Mouse (Mus musculus) midbrain, embryonic 16.5 days (tissue): ENCODE measurements around the gene Smyd4. TPM values are rescaled to one million over a fixed set of nuclear protein-coding genes. Genes with fewer than 3 reads are reported as not detected.
"Not testable (repeated sequence)": the region's sequence is repeated elsewhere in the genome, so short reads cannot be mapped to it uniquely, and the experiment has no call there.

Experiments used
- ATAC-seq: fragments of 200-750 bp; cut with Nextera tagmentation; 2 replicates; pipeline ENCODE4 v1.8.0; 2017; ENCODE audit warnings: moderate TSS enrichment
- H3K27ac ChIP-seq: fragments of 300-500 bp; sonication (generic); 2 replicates; pipeline ENCODE4 v1.5.1; 2014; ENCODE audit warnings: mild to moderate bottlenecking, low read length, mixed read lengths
- H3K27me3 ChIP-seq: fragments of 300-500 bp; sonication (generic); 2 replicates; pipeline ENCODE4 v1.6.1; 2014; ENCODE audit warnings: low read depth, low read length, mixed read lengths; ENCODE audit not compliant: control insufficient read depth, insufficient read depth
- H3K36me3 ChIP-seq: fragments of 300-500 bp; sonication (generic); 2 replicates; pipeline ENCODE4 v1.6.1; 2014; ENCODE audit warnings: mild to moderate bottlenecking, low read length, moderate library complexity, mixed read lengths; ENCODE audit not compliant: control insufficient read depth, insufficient read depth
- H3K4me1 ChIP-seq: fragments of 300-500 bp; sonication (generic); 2 replicates; pipeline ENCODE4 v1.6.1; 2014; ENCODE audit warnings: mild to moderate bottlenecking, low read length, mixed read lengths; ENCODE audit not compliant: control insufficient read depth, insufficient read depth
- H3K4me2 ChIP-seq: fragments of 300-500 bp; sonication (generic); 2 replicates; pipeline ENCODE4 v1.6.1; 2014; ENCODE audit warnings: mild to moderate bottlenecking, low read length, mixed read lengths
- H3K4me3 ChIP-seq: fragments of 300-500 bp; sonication (generic); 2 replicates; pipeline ENCODE4 v1.5.1; 2014; ENCODE audit warnings: low read depth, mild to moderate bottlenecking, low read length, moderate library complexity, mixed read lengths
- H3K9ac ChIP-seq: fragments of 300-500 bp; sonication (generic); 2 replicates; pipeline ENCODE4 v1.6.1; 2014; ENCODE audit warnings: low read depth, low read length, mixed read lengths
- H3K9me3 ChIP-seq: fragments of 300-500 bp; sonication (generic); replicated peaks from 2 replicates; pipeline ENCODE4 v1.6.1; 2014; ENCODE audit warnings: mild to moderate bottlenecking, low read length, mixed read lengths; ENCODE audit not compliant: control insufficient read depth, poor library complexity, severe bottlenecking
- WGBS: fragments of 180-500 bp; shearing (Covaris S2); extraction: QIAGEN DNeasy Blood & Tissue Kit; methylation state at CpG from one replicate; pipeline ENCODE4 v1.1.7; 2014; 5-methylcytosine and 5-hydroxymethylcytosine counted together
- polyA plus RNA-seq: library from polyadenylated mRNA; unstranded; fragments of >200 nt; fragmentation: Nextera tagmentation; extraction: Ambion mirVana; gene quantifications from 2 replicates; pipeline ENCODE4 v1.2.1, GENCODE M21; 2015

Smyd4 gene
- polyA plus RNA-seq, 1 experiment from 2014 or later: 17.3 TPM

- no peak overlapping the region for H3K4me2 ChIP-seq
- no peak for ATAC-seq
- H3K36me3 ChIP-seq: no peaks in the 10 kb centered on the region
- H3K27me3 ChIP-seq: no peaks in the 10 kb centered on the region
- H3K9me3 ChIP-seq: no peaks in the 10 kb centered on the region
- peaks cover 17% of the 10 kb centered on the region for H3K4me1 ChIP-seq
- no peak overlapping the region for H3K27ac ChIP-seq
- no peak overlapping the region for H3K9ac ChIP-seq
- no peak overlapping the region for H3K4me3 ChIP-seq
These were observed 3.0 kb downstream of the Smyd4 start for GRCm38 (mm10) chr11:75351225-75351624.

GRCm38 (mm10) chr11:75355475-75355874 lies 7.2 kb downstream of the Smyd4 start:
- 94% methylated on average over 1 of the region's 1 CpGs for WGBS
- H3K4me1 ChIP-seq: no peaks in the 10 kb centered on the region
- H3K4me2 ChIP-seq: no peak overlapping the region
- no peaks in the 10 kb centered on the region for H3K27me3 ChIP-seq
- no peak for ATAC-seq
- H3K9me3 ChIP-seq: no peaks in the 10 kb centered on the region
- no peak overlapping the region for H3K27ac ChIP-seq
- H3K4me3 ChIP-seq: no peak overlapping the region
- no peaks in the 10 kb centered on the region for H3K36me3 ChIP-seq
- H3K9ac ChIP-seq: no peak overlapping the region

DNA sequence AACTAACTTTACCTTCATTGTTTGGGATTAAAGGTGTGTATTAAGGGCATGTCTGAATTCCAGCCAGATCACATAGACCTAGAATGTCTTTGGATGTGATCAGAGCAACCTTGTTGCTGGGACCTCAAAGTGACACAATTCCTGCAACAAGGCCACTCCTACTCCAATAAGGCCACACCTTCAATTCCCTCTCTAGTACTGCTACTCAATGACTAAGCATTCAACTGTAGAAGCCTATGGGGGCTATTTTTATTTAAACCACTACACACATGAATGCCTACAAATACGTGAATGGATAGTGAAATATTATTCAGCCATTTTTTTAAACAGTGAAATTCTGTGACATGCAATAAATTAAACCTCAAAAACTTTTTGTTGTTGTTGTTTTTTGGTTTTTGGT lies 28.9 kb downstream of the Smyd4 start:
- 95% methylated on average over 1 of the region's 1 CpGs for WGBS
- no peak overlapping the region for H3K4me2 ChIP-seq
- no peaks in the 10 kb centered on the region for H3K4me1 ChIP-seq
- no peaks in the 10 kb centered on the region for H3K27me3 ChIP-seq
- H3K27ac ChIP-seq: no peak overlapping the region
- no peak overlapping the region for H3K9ac ChIP-seq
- H3K36me3 ChIP-seq: no peaks in the 10 kb centered on the region
- H3K4me3 ChIP-seq: no peak overlapping the region
- ATAC-seq: no peak
- no peaks in the 10 kb centered on the region for H3K9me3 ChIP-seq

- ATAC-seq: not testable (repeated sequence)
- 97% methylated on average over 2 of the region's 2 CpGs for WGBS
These were observed 30.6 kb downstream of the Smyd4 start for GRCm38 (mm10) chr11:75378786-75379185.

GRCm38 (mm10) chr11:75383529-75383928 lies 35.3 kb downstream of the Smyd4 start:
- WGBS: 72% methylated on average over 3 of the region's 3 CpGs
- not testable (repeated sequence) for H3K27me3 ChIP-seq, H3K4me1 ChIP-seq, H3K36me3 ChIP-seq, H3K9me3 ChIP-seq, H3K9ac ChIP-seq, H3K4me3 ChIP-seq, H3K4me2 ChIP-seq, ATAC-seq, H3K27ac ChIP-seq

More at GRCm38 (mm10) chr11:75378786-75379185, 30.6 kb downstream of the Smyd4 start:
- H3K36me3 ChIP-seq, H3K27me3 ChIP-seq, H3K4me2 ChIP-seq, H3K27ac ChIP-seq, H3K9ac ChIP-seq, H3K4me3 ChIP-seq, H3K4me1 ChIP-seq, H3K9me3 ChIP-seq: not testable (repeated sequence)

- no peaks in the 10 kb centered on the region for H3K27me3 ChIP-seq
- ATAC-seq: no peak
- no peak overlapping the region for H3K4me3 ChIP-seq
- H3K9ac ChIP-seq: no peak overlapping the region
- no peak overlapping the region for H3K27ac ChIP-seq
- no peaks in the 10 kb centered on the region; the same call in 1 of the 2 replicates for H3K36me3 ChIP-seq
- 94% methylated on average over 1 of the region's 1 CpGs for WGBS
- H3K4me1 ChIP-seq: peaks cover 5% of the 10 kb centered on the region; the same call in 1 of the 2 replicates
- no peak overlapping the region for H3K4me2 ChIP-seq
- H3K9me3 ChIP-seq: no peaks in the 10 kb centered on the region
These were observed 47.4 kb downstream of the Smyd4 start for GRCm38 (mm10) chr11:75395611-75396010.

- no peak for ATAC-seq
- no peak overlapping the region for H3K4me3 ChIP-seq
- 72% methylated on average over 7 of the region's 7 CpGs for WGBS
- no peak overlapping the region; the same call in 1 of the 2 replicates for H3K27ac ChIP-seq
- H3K9me3 ChIP-seq: no peaks in the 10 kb centered on the region
- H3K9ac ChIP-seq: no peak overlapping the region
- no peaks in the 10 kb centered on the region for H3K27me3 ChIP-seq
- H3K4me2 ChIP-seq: no peak overlapping the region
- no peaks in the 10 kb centered on the region; the same call in 1 of the 2 replicates for H3K36me3 ChIP-seq
- peaks cover 7% of the 10 kb centered on the region for H3K4me1 ChIP-seq
These were observed 49.2 kb downstream of the Smyd4 start for GRCm38 (mm10) chr11:75397452-75397851.

DNA sequence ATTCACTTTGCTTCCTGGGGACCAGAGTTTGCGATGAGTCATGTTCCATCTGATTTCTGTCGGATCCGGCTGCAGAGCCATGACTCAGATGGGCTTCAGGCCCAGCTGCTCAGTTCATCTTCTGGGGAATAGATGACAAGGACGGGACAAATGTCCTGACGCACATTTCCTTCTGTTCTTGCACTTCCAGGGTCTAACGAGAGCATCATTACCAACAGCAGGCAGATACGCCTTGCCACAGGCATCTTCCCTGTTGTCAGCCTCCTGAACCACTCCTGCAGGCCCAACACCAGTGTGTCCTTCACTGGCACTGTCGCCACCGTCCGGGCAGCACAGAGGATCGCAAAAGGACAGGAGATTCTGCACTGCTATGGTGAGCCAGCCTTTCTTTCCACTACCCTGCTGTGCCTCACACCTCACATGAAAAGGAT lies 51.2 kb downstream of the Smyd4 start:
- H3K9ac ChIP-seq: no peak overlapping the region
- no peak overlapping the region for H3K4me3 ChIP-seq
- H3K4me1 ChIP-seq: peaks cover 8% of the 10 kb centered on the region
- no peaks in the 10 kb centered on the region; the same call in 1 of the 2 replicates for H3K36me3 ChIP-seq
- H3K4me2 ChIP-seq: no peak overlapping the region
- H3K27me3 ChIP-seq: no peaks in the 10 kb centered on the region
- H3K27ac ChIP-seq: no peak overlapping the region
- ATAC-seq: no peak
- WGBS: 83% methylated on average over 11 of the region's 11 CpGs
- H3K9me3 ChIP-seq: no peaks in the 10 kb centered on the region

DNA sequence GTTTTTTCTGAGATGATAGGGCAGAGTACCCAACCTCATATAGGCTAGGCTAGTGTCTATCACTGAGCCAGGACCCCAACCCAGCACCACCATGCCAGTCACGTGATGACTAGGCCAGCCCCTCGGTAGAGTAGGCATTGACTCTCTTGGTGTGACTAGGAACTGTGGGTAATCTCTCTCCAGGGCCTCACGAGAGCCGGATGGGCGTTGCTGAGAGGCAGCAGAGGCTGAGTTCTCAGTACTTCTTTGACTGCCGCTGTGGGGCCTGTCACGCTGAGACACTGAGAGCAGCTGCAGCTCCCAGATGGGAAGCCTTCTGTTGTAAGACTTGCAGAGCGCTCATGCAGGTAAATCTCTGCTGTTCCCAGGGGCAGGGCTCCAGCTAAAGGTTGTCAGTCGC lies 51.9 kb downstream of the Smyd4 start:
- Histone ChIP-seq H3K9me3 (no peaks in the 10 kb centered on the region), H3K27ac (no peak overlapping the region), H3K36me3 (no peaks in the 10 kb centered on the region), H3K4me2 (no peak overlapping the region), H3K9ac (no peak overlapping the region), H3K27me3 (no peaks in the 10 kb centered on the region), H3K4me1 (peaks cover 8% of the 10 kb centered on the region), H3K4me3 (no peak overlapping the region)
- 54% methylated on average over 9 of the region's 9 CpGs for WGBS
- no peak for ATAC-seq
